Mouse (Mus musculus): ENCODE data around the gene Fibp.

DNA sequence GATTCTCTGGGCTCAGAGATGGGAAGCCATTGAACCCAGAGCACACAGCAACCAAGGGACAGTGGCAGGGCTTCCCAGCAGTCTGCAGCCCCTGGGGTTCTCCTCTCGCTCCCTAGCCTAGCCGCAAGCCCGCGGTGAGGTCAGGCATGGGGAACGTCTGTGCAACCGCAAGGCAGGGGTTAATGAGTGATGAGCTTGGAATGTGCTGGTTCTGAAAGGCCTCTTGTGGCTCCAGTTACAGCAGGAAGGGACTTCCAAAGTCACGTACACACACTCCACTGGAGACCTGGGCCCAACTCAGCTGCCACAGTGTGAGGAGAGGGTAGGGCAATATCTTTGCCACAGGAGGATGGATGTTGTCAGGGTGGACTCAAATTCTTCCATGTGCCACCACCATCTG lies 15.5 kb upstream of the Fibp start:
- TF ChIP-seq POU5F1 (IDR thresholded peaks at IDR 0.05; ENCODE audit: borderline replicate concordance, low read length) (no peak), CTCF (conservative IDR thresholded peaks at IDR 0.05; ENCODE audit: low read length) (no peak)

Measured in E14TG2a.4 (cell line).